Mouse (Mus musculus) lung, embryonic 14.5 days (tissue): ENCODE measurements around the gene Pus10. TPM values are rescaled to one million over a fixed set of nuclear protein-coding genes. Genes with fewer than 3 reads are reported as not detected.

ENCODE experiments used
- ATAC-seq: fragments of 200-750 bp; cut with Nextera tagmentation; 2 replicates; pipeline ENCODE4 v1.8.0; 2017; ENCODE audit warnings: mild to moderate bottlenecking, moderate TSS enrichment, moderate library complexity; ENCODE audit not compliant: insufficient read depth
- DNase-seq: peaks from one replicate; pipeline ENCODE4 v3.0.0-alpha.2; 2015
- H3K27ac ChIP-seq: fragments of 300-500 bp; sonication (generic); 2 replicates; pipeline ENCODE4 v1.5.1; 2014; ENCODE audit warnings: low read depth, mild to moderate bottlenecking, moderate library complexity
- H3K27me3 ChIP-seq: fragments of 300-500 bp; sonication (generic); 2 replicates; pipeline ENCODE4 v1.6.1; 2014; ENCODE audit warnings: low read length, control low read depth; ENCODE audit not compliant: insufficient read depth
- H3K36me3 ChIP-seq: fragments of 300-500 bp; sonication (generic); 2 replicates; pipeline ENCODE4 v1.6.1; 2014; ENCODE audit warnings: control low read depth; ENCODE audit not compliant: insufficient read depth
- H3K4me1 ChIP-seq: fragments of 300-500 bp; sonication (generic); 2 replicates; pipeline ENCODE4 v1.6.1; 2014; ENCODE audit warnings: antibody characterized with exemption, control low read depth; ENCODE audit not compliant: insufficient read depth
- H3K4me2 ChIP-seq: fragments of 300-500 bp; sonication (generic); 2 replicates; pipeline ENCODE4 v1.6.1; 2014; ENCODE audit warnings: mild to moderate bottlenecking
- H3K4me3 ChIP-seq: fragments of 300-500 bp; sonication (generic); 2 replicates; pipeline ENCODE4 v1.5.1; 2014; ENCODE audit warnings: low read depth, low read length
- H3K9ac ChIP-seq: fragments of 300-500 bp; sonication (generic); 2 replicates; pipeline ENCODE4 v1.6.1; 2014
- H3K9me3 ChIP-seq: fragments of 300-500 bp; sonication (generic); 2 replicates; pipeline ENCODE4 v1.6.1; 2016; ENCODE audit warnings: low read depth, low read length, control low read depth
- CTCF ChIP-seq: IDR thresholded peaks from 2 replicates; pipeline ENCODE4 v1.5.1; 2016; ENCODE audit warnings: antibody characterized with exemption, low read depth
- WGBS: fragments of 180-500 bp; shearing (Covaris S2); extraction: QIAGEN DNeasy Blood & Tissue Kit; methylation state at CpG from one replicate; pipeline ENCODE4 v1.1.7; 2014; 5-methylcytosine and 5-hydroxymethylcytosine counted together
- polyA plus RNA-seq: library from polyadenylated mRNA; unstranded; fragments of >200 nt; fragmentation: Nextera tagmentation; extraction: Ambion mirVana; gene quantifications from 2 replicates; pipeline ENCODE4 v1.2.1, GENCODE M21; 2014

The Pus10 gene
- polyA plus RNA-seq, 1 experiment from 2014 or later = 20.2 TPM

DNA sequence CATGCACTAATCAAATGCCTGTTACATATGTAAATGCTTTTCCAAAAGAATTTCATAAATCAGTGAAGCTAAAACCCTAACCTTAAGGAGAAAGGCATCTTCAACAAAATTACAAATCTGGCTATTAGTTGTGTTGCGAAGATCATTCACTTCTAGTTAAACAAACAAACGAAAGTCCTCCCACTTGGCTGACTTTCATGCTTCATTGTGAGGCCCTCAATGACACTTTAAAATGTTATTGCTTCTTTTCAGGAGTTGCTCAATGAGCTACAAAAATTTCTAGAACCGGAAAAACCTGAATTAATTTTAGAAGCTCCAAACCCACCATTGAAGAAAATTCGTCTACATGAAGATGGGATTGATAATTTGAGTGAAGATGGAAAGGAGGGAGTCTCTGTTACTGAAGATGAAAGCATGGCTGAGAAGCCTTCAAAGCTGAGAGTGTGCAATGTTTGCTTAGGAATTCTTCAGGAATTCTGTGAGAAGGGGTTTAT, 6.8 kb downstream of the Pus10 start:
- Histone ChIP-seq H3K9ac (no peak overlapping the region), H3K4me3 (no peak overlapping the region), H3K4me1 (no peaks in the 10 kb centered on the region), H3K4me2 (no peak overlapping the region), H3K36me3 (peaks cover 40% of the 10 kb centered on the region), H3K9me3 (no peaks in the 10 kb centered on the region), H3K27ac (no peak overlapping the region), H3K27me3 (no peaks in the 10 kb centered on the region)
- no peak for TF ChIP-seq CTCF
- DNase-seq (peak; percentile 13), ATAC-seq (no peak)
- 58% methylated on average over 4 of the region's 4 CpGs for WGBS

DNA sequence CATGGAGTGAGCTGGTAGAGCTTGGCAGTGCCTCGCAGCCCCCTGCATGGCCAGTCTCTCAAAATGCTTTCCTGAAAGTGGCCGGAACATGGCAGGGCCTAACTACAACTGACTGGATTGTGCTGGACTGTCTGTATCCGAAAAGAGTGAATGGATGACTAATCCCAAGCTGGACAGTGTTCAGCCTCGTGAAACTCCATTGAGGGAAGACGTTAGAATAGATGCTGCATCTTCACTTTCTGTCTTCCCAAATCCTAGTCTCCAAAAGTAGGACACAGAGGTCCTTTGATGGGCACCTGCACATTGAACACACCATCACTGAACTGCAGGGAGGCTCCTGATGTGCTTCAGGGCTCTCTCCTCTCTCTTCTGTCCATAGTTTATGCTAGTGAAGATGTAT, 10.6 kb downstream of the Pus10 start:
- H3K9ac ChIP-seq = no peak overlapping the region
- H3K36me3 ChIP-seq = peaks cover 63% of the 10 kb centered on the region
- H3K4me1 ChIP-seq = no peaks in the 10 kb centered on the region
- no peaks in the 10 kb centered on the region for H3K27me3 ChIP-seq
- H3K27ac ChIP-seq = no peak overlapping the region
- H3K4me3 ChIP-seq = no peak overlapping the region
- TF ChIP-seq CTCF = no peak
- no peak overlapping the region for H3K4me2 ChIP-seq
- 89% methylated on average over 5 of the region's 5 CpGs for WGBS
- no peak for ATAC-seq
- no peak for DNase-seq
- H3K9me3 ChIP-seq = no peaks in the 10 kb centered on the region

DNA sequence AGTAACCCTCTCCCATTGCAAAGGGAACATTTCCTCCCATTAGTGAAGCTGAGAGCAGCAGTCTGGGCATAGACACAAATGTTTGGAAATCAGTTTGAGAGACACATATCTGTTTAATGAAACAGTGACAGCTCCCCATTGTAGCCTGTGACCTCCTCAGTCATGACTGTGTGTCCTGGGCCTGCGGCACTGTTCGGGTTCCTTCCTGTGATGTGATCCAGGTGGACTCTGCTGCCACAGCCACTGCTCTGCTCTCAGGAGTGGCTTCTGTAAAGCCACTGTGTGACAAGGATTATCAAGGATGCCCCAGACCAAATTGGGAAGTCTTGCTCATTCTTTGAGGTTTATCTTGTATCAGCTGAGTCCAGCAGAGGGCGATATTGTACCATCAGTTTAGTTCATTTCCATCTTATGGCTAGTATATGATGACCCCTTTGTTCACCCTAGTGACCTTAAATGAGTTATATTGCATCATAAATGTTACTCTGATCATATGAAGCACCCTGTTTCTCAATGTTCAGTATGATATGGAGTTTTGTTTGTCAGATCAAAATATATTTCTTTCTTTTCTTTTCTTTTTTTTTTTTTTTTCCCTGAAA, 13.7 kb downstream of the Pus10 start:
- no peaks in the 10 kb centered on the region for H3K9me3 ChIP-seq
- no peaks in the 10 kb centered on the region for H3K27me3 ChIP-seq
- peak; percentile 93 for DNase-seq
- peak; percentile 28; the same call in 1 of the 2 replicates for ATAC-seq
- peak; percentile 79 for TF ChIP-seq CTCF
- H3K9ac ChIP-seq = no peak overlapping the region
- H3K4me1 ChIP-seq = no peaks in the 10 kb centered on the region
- WGBS = 47% methylated on average over 3 of the region's 3 CpGs
- H3K4me3 ChIP-seq = no peak overlapping the region
- H3K27ac ChIP-seq = no peak overlapping the region
- peaks cover 67% of the 10 kb centered on the region; the same call in 1 of the 2 replicates for H3K36me3 ChIP-seq
- no peak overlapping the region for H3K4me2 ChIP-seq

DNA sequence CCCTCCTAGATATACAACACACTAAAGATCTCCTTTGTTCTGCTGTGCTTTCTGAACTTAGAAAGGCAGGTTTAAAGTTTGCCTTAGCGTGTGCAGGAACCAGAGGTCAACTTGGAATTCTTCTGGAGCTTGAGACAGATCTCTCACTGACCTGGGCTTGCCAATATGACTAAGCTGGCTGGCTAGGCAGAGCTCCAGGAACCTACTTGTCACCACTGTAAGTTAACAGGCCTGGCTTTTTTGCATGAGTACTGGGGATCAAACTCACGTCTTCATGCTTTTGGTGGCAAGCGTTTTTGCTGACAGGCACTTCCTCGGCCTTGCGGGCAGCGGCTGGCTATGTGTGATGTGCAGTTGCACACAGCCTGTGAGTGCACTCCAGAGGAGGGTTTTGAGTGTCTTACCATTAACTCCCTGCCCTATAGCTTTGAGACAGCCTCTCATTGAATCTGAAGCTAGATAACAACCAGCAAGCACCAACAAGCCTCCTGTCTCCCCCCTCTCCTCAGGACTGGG, 15.0 kb downstream of the Pus10 start:
- Histone ChIP-seq H3K4me1 (no peaks in the 10 kb centered on the region), H3K27me3 (no peaks in the 10 kb centered on the region), H3K4me3 (no peak overlapping the region), H3K36me3 (peaks cover 59% of the 10 kb centered on the region; the same call in 1 of the 2 replicates), H3K9ac (no peak overlapping the region), H3K9me3 (no peaks in the 10 kb centered on the region), H3K4me2 (no peak overlapping the region), H3K27ac (no peak overlapping the region)
- no peak for DNase-seq
- 92% methylated on average over 6 of the region's 6 CpGs for WGBS
- ATAC-seq = no peak
- no peak for TF ChIP-seq CTCF

DNA sequence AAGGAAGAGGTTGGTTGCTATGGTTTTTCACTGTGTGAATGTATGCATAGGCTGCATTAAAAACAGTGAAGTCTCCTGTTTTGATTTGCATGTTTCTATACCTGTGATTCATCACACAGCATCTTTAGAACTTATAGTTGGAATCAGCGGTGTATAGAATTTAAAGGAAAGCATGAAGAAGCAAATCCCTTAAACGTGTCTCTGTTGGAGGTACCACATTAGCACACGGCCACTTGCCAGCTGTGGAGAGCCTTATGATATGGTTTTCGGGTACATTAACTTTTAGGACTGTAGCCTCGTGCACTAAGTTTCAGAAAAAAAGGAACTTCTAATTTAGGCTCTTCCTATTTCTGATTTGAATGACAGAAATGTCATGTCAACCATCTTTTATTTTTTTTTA, 17.1 kb downstream of the Pus10 start:
- no peak overlapping the region for H3K4me3 ChIP-seq
- no peak overlapping the region for H3K27ac ChIP-seq
- no peak overlapping the region for H3K9ac ChIP-seq
- no peak for TF ChIP-seq CTCF
- H3K4me2 ChIP-seq = no peak overlapping the region
- 85% methylated on average over 5 of the region's 5 CpGs for WGBS
- H3K27me3 ChIP-seq = no peaks in the 10 kb centered on the region
- peaks cover 49% of the 10 kb centered on the region; the same call in 1 of the 2 replicates for H3K36me3 ChIP-seq
- DNase-seq (no peak), ATAC-seq (no peak)
- H3K4me1 ChIP-seq = no peaks in the 10 kb centered on the region
- H3K9me3 ChIP-seq = no peaks in the 10 kb centered on the region

DNA sequence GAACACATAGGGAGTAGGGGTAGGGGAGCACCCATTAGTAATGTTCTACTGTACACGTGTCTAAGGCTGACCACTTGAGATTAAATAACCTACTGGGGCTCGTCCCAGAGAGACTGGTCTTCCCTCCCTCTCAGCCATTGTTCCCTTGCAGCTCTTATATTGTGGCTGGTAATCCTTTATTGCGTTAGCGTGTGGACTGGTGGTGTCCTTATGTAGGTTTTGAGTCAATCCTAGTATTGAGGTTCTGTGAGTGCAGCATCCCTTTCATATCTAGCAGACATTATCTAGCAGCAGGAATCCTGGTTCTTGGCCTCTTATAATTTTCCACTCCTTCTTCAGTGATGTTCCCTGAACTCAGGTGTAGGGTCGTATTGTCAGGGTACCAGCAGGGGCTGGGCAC, 21.2 kb downstream of the Pus10 start:
- no peak for ATAC-seq
- no peak for TF ChIP-seq CTCF

DNA sequence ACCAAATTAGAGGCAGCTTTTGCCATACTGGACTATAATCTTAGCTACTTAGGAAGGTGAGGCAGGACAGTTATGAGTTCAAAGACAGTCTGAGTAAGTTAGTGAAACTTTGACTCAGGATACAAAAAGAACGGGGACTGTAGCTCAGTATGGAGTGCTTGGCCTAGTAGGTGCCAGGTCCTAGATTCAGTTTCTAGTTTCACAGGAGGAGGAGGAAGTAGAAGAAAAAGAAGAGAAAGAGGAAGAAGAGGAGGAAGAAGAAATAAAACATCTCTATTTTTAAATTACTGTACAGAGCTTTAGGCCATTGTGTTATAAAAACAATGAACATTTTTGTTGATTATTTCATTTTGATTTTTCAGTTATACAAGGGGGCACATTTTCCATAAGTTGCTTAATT, 22.6 kb downstream of the Pus10 start:
- Histone ChIP-seq H3K27me3 (no peaks in the 10 kb centered on the region), H3K4me1 (no peaks in the 10 kb centered on the region), H3K9me3 (no peaks in the 10 kb centered on the region), H3K4me3 (no peak overlapping the region), H3K4me2 (no peak overlapping the region), H3K9ac (no peak overlapping the region), H3K36me3 (0 out of 2 replicates have a peak, but pooled peaks cover 18% of the 10 kb centered on the region), H3K27ac (no peak overlapping the region)
- WGBS = 89% methylated on average over 1 of the region's 1 CpGs
- DNase-seq (no peak), ATAC-seq (no peak)
- TF ChIP-seq CTCF = no peak

More for the DNA sequence above, 21.2 kb downstream of the Pus10 start:
- peaks cover 26% of the 10 kb centered on the region; the same call in 1 of the 2 replicates for H3K36me3 ChIP-seq
- no peaks in the 10 kb centered on the region for H3K9me3 ChIP-seq
- H3K27ac ChIP-seq = no peak overlapping the region
- H3K27me3 ChIP-seq = no peaks in the 10 kb centered on the region
- no peaks in the 10 kb centered on the region for H3K4me1 ChIP-seq
- WGBS = 89% methylated on average over 5 of the region's 5 CpGs
- no peak overlapping the region for H3K9ac ChIP-seq
- H3K4me3 ChIP-seq = no peak overlapping the region
- H3K4me2 ChIP-seq = no peak overlapping the region
- no peak for DNase-seq
